Mouse (Mus musculus): ENCODE measurements at regions not wholly inside any gene's neighbourhood (a gene's known extent, or its start where the extent isn't known, plus 50 kb on each side); places are given as distances from the start of the nearest gene placed in this dataset.

DNA sequence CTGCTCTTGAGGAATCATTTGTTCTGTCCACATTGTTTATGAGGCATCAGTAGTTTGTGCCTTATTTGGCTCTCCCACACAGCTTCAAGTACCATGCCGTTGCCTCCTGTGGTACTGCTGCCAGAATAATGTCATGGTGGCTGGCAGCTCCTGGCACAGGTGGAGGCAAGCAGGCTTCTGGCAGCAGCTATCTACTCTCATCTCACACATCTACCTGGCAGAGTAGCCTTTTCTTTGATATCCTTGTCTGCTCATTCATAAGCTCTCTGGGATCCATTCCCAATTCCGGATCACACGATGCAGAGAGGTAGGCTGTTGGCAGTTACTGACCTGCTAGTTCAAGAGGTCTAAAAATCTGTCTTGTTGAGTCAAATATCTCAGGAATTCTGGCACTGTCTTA, 373.6 kb upstream of the Depdc1a start:
- no peaks in the 10 kb centered on the region for H3K79me2 ChIP-seq (ENCODE audit: control insufficient read depth, insufficient read depth)
- TF ChIP-seq USF1 (IDR thresholded peaks at IDR 0.05; ENCODE audit: low read depth) (no peak), REST (IDR thresholded peaks at IDR 0.05; ENCODE audit: insufficient read depth, insufficient read length) (no peak), CEBPB (IDR thresholded peaks at IDR 0.05; ENCODE audit: insufficient read depth, poor library complexity, severe bottlenecking) (no peak), TCF12 (IDR thresholded peaks at IDR 0.05; ENCODE audit: insufficient read depth, poor library complexity, severe bottlenecking) (no peak), POLR2AphosphoS2 (IDR thresholded peaks at IDR 0.05; ENCODE audit: insufficient read length, low read depth) (no peak), SRF (IDR thresholded peaks at IDR 0.05; ENCODE audit: control insufficient read depth, insufficient read length, low read depth) (no peak), MYOD1 (IDR thresholded peaks at IDR 0.05; ENCODE audit: control insufficient read depth in 1 of 3, insufficient read length in 2 of 3, low read depth in 2 of 3) (no peak), E2F4 (IDR thresholded peaks at IDR 0.05; ENCODE audit: insufficient read depth) (no peak), POLR2A (IDR thresholded peaks at IDR 0.05; ENCODE audit: insufficient read length, low read depth) (no peak)

DNA sequence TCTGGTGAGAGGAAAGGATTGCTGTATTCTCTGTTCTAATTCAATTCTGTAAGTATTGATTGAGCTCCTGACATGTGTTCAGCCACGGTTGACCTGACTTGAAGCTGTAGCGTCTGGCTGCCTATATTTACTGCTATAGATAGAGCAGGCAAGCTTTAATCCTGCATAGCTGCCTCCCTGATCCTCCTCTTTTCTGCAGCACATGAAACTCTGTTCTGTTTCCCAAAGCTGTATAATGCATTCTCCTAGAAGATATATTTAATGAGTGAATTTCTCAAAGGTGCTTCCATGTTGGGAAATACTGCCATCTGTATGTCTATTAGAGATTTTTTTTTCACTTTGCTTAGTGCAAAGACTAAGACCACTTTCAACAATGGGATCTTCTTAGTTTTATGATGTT, 351.4 kb upstream of the Depdc1a start:
- H3K27me3 ChIP-seq (ENCODE audit: control insufficient read depth, insufficient read depth, insufficient read length) = no peaks in the 10 kb centered on the region

More for the DNA sequence above, 373.6 kb upstream of the Depdc1a start:
- H3K27me3 ChIP-seq (ENCODE audit: control insufficient read depth, insufficient read depth, insufficient read length) = no peaks in the 10 kb centered on the region
- H3K36me3 ChIP-seq (ENCODE audit: control insufficient read depth, insufficient read depth) = no peaks in the 10 kb centered on the region
- no peak overlapping the region for H3K4me2 ChIP-seq (ENCODE audit: low read depth)
- no peak overlapping the region for H3ac ChIP-seq (ENCODE audit: control insufficient read depth, insufficient read length)
- no peak overlapping the region for H3K4me3 ChIP-seq

DNA sequence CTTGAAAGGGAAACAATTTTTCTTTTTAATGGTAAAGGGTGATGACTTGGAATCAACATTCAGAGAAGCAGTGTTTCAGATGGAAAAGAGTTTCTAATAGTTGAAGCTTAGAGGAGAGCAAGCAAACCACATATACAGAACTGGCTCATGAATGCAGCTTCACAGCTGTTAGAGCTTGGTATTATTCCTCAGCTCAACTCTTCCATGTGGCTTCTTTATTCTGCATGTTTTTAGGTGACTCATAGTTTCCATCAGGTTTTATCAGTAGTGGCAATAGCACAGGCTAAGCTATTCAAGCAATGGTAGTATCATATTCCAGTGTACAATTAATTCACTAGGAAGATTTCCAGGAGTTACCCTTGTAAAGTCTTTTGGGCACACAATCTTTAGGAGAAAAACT, 313.7 kb upstream of the Depdc1a start:
- TF ChIP-seq MYOG (IDR thresholded peaks at IDR 0.05; ENCODE audit: control insufficient read depth in 1 of 3, insufficient read depth in 1 of 3, insufficient read length in 2 of 3, low read depth in 2 of 3) = peak in 1 of 3 experiments; percentile 69
- TF ChIP-seq SRF (IDR thresholded peaks at IDR 0.05; ENCODE audit: control insufficient read depth, insufficient read length, low read depth) = no peak
- peak in 2 of 3 experiments; percentile 57 to 60 for TF ChIP-seq MYOD1 (IDR thresholded peaks at IDR 0.05; ENCODE audit: control insufficient read depth in 1 of 3, insufficient read length in 2 of 3, low read depth in 2 of 3)
- Histone ChIP-seq H3K4me2 (ENCODE audit: low read depth) (peak overlapping the region; percentile 49), H3K4me3 (no peak overlapping the region), H3ac (ENCODE audit: control insufficient read depth, insufficient read length) (no peak overlapping the region), H3K36me3 (ENCODE audit: control insufficient read depth, insufficient read depth) (no peaks in the 10 kb centered on the region), H3K27me3 (ENCODE audit: control insufficient read depth, insufficient read depth, insufficient read length) (no peaks in the 10 kb centered on the region), H3K79me2 (ENCODE audit: control insufficient read depth, insufficient read depth) (no peaks in the 10 kb centered on the region)

More for the DNA sequence above, 351.4 kb upstream of the Depdc1a start:
- TF ChIP-seq TCF12 (IDR thresholded peaks at IDR 0.05; ENCODE audit: insufficient read depth, poor library complexity, severe bottlenecking) = no peak
- TF ChIP-seq POLR2A (IDR thresholded peaks at IDR 0.05; ENCODE audit: insufficient read length, low read depth) = no peak
- TF ChIP-seq TCF3 (IDR thresholded peaks at IDR 0.05; ENCODE audit: insufficient read length, low read depth) = no peak
- no peak for TF ChIP-seq MAX (IDR thresholded peaks at IDR 0.05; ENCODE audit: low read depth)
- no peak for TF ChIP-seq REST (IDR thresholded peaks at IDR 0.05; ENCODE audit: insufficient read depth, insufficient read length)
- no peak for TF ChIP-seq USF1 (IDR thresholded peaks at IDR 0.05; ENCODE audit: low read depth)
- TF ChIP-seq POLR2AphosphoS2 (IDR thresholded peaks at IDR 0.05; ENCODE audit: insufficient read length, low read depth) = no peak
- TF ChIP-seq CEBPB (IDR thresholded peaks at IDR 0.05; ENCODE audit: insufficient read depth, poor library complexity, severe bottlenecking) = no peak
- TF ChIP-seq SRF (IDR thresholded peaks at IDR 0.05; ENCODE audit: control insufficient read depth, insufficient read length, low read depth) = no peak
- TF ChIP-seq MYOG (IDR thresholded peaks at IDR 0.05; ENCODE audit: control insufficient read depth in 1 of 3, insufficient read depth in 1 of 3, insufficient read length in 2 of 3, low read depth in 2 of 3) = no peak
- TF ChIP-seq E2F4 (IDR thresholded peaks at IDR 0.05; ENCODE audit: insufficient read depth) = no peak
- TF ChIP-seq MYOD1 (IDR thresholded peaks at IDR 0.05; ENCODE audit: control insufficient read depth in 1 of 3, insufficient read length in 2 of 3, low read depth in 2 of 3) = no peak
- H3K4me2 ChIP-seq (ENCODE audit: low read depth) = no peak overlapping the region
- H3K79me2 ChIP-seq (ENCODE audit: control insufficient read depth, insufficient read depth) = no peaks in the 10 kb centered on the region
- no peak overlapping the region for H3K4me3 ChIP-seq
- H3K36me3 ChIP-seq (ENCODE audit: control insufficient read depth, insufficient read depth) = no peaks in the 10 kb centered on the region
- H3ac ChIP-seq (ENCODE audit: control insufficient read depth, insufficient read length) = no peak overlapping the region

DNA sequence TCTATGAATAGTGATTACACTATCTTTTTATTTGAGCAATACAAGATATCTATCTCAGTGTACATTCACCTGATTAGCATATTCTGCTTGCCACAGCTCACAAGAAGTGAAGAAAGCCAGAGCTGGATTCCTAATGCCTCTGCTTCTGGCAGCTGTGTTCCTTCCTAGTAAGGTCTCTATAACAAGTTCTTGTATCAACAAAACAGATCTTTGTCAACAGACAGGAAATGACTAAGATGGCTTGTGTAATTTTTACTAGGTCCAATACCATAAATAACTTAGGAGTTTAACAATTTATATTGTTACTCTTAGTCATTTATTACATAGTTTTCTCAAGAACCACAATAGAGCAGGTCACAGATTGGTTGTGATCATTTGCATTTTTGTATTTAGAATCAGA, 302.0 kb upstream of the Depdc1a start:
- TF ChIP-seq E2F4 (IDR thresholded peaks at IDR 0.05; ENCODE audit: insufficient read depth) = no peak
- TF ChIP-seq CEBPB (IDR thresholded peaks at IDR 0.05; ENCODE audit: insufficient read depth, poor library complexity, severe bottlenecking) = no peak
- no peak for TF ChIP-seq POLR2AphosphoS2 (IDR thresholded peaks at IDR 0.05; ENCODE audit: insufficient read length, low read depth)
- no peak for TF ChIP-seq SRF (IDR thresholded peaks at IDR 0.05; ENCODE audit: control insufficient read depth, insufficient read length, low read depth)
- no peak for TF ChIP-seq MAX (IDR thresholded peaks at IDR 0.05; ENCODE audit: low read depth)
- TF ChIP-seq TCF3 (IDR thresholded peaks at IDR 0.05; ENCODE audit: insufficient read length, low read depth) = no peak
- TF ChIP-seq MYOG (IDR thresholded peaks at IDR 0.05; ENCODE audit: control insufficient read depth in 1 of 3, insufficient read depth in 1 of 3, insufficient read length in 2 of 3, low read depth in 2 of 3) = no peak
- no peak for TF ChIP-seq MYOD1 (IDR thresholded peaks at IDR 0.05; ENCODE audit: control insufficient read depth in 1 of 3, insufficient read length in 2 of 3, low read depth in 2 of 3)
- TF ChIP-seq REST (IDR thresholded peaks at IDR 0.05; ENCODE audit: insufficient read depth, insufficient read length) = no peak
- no peak for TF ChIP-seq USF1 (IDR thresholded peaks at IDR 0.05; ENCODE audit: low read depth)
- no peak for TF ChIP-seq POLR2A (IDR thresholded peaks at IDR 0.05; ENCODE audit: insufficient read length, low read depth)
- TF ChIP-seq TCF12 (IDR thresholded peaks at IDR 0.05; ENCODE audit: insufficient read depth, poor library complexity, severe bottlenecking) = no peak
- no peaks in the 10 kb centered on the region for H3K27me3 ChIP-seq (ENCODE audit: control insufficient read depth, insufficient read depth, insufficient read length)
- no peak overlapping the region for H3K4me2 ChIP-seq (ENCODE audit: low read depth)
- H3K4me3 ChIP-seq = no peak overlapping the region
- no peaks in the 10 kb centered on the region for H3K36me3 ChIP-seq (ENCODE audit: control insufficient read depth, insufficient read depth)
- no peaks in the 10 kb centered on the region for H3K79me2 ChIP-seq (ENCODE audit: control insufficient read depth, insufficient read depth)
- H3ac ChIP-seq (ENCODE audit: control insufficient read depth, insufficient read length) = no peak overlapping the region
